Mouse (Mus musculus): ENCODE measurements around the gene Synpo2l. TPM values are rescaled to one million over a fixed set of nuclear protein-coding genes. Genes with fewer than 3 reads are reported as not detected.

The Synpo2l gene
- polyA plus RNA-seq, 1 experiment from 2014 or later: 0.16 TPM

DNA sequence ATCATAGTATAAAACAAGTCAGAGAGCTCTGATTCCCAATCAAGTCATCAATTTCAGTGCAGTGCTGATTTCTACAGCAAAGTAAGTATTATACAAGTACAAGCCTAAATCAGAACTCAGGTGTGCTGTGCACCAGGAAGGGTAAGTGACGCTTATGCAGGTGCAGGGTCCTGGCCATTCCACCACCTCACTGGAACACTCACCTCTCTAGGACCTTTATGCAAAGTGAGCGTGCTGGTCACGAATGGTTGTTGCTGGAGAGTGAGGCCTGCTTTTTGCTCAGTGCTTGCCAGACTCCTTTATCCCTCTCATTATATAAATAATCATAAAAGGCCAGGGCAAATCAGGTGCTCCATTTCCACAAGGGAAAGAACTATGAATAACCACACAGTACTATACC lies 32.2 kb upstream of the Synpo2l start:
- no peak overlapping the region for H3K27ac ChIP-seq (ENCODE audit: low read length)
- no peak overlapping the region for H3K4me2 ChIP-seq (ENCODE audit: low read length)
- 87% methylated on average over 3 of the region's 3 CpGs for WGBS
- H3K27me3 ChIP-seq (ENCODE audit: control insufficient read depth, insufficient read depth, low read depth, low read length): no peaks in the 10 kb centered on the region
- no peak overlapping the region for H3K9ac ChIP-seq (ENCODE audit: low read depth, low read length)
- peaks cover 65% of the 10 kb centered on the region for H3K4me1 ChIP-seq (ENCODE audit: control insufficient read depth, insufficient read depth, low read length)
- ATAC-seq: no peak
- no peak overlapping the region for H3K4me3 ChIP-seq (ENCODE audit: low read depth, low read length)
- no peaks in the 10 kb centered on the region for H3K9me3 ChIP-seq (replicated peaks; ENCODE audit: control insufficient read depth, low read length, poor library complexity, severe bottlenecking)
- H3K36me3 ChIP-seq (ENCODE audit: control insufficient read depth, insufficient read depth, low read length): peaks cover 3% of the 10 kb centered on the region; the same call in 1 of the 2 replicates

DNA sequence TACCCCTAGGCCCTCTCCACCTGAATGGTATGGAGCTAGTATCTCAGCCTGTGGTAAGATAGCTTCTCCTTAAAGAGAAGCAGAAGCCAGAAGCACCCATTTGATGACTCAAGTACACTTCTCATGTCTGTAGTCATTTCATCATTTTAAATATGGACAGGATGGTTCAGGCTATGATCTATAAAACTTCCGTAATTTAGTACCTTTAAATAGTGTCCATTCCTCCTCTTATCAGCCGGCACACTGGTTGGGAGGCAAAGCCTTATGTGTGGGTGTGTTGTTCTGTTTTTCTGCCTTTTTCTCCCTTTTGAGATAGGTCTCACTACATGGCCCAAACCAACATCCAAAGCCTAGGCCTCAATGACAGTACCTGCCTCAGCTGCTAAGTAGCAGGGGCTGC lies 30.4 kb upstream of the Synpo2l start:
- whole genome bisulfite sequencing: 93% methylated on average over 2 of the region's 2 CpGs
- Histone ChIP-seq H3K27me3 (ENCODE audit: control insufficient read depth, insufficient read depth, low read depth, low read length) (no peaks in the 10 kb centered on the region), H3K27ac (ENCODE audit: low read length) (no peak overlapping the region), H3K9ac (ENCODE audit: low read depth, low read length) (no peak overlapping the region), H3K9me3 (replicated peaks; ENCODE audit: control insufficient read depth, low read length, poor library complexity, severe bottlenecking) (no peaks in the 10 kb centered on the region), H3K4me1 (ENCODE audit: control insufficient read depth, insufficient read depth, low read length) (peaks cover 64% of the 10 kb centered on the region), H3K36me3 (ENCODE audit: control insufficient read depth, insufficient read depth, low read length) (peaks cover 5% of the 10 kb centered on the region; the same call in 1 of the 2 replicates), H3K4me3 (ENCODE audit: low read depth, low read length) (no peak overlapping the region), H3K4me2 (ENCODE audit: low read length) (peak overlapping the region; percentile 57)
- no peak for ATAC-seq

DNA sequence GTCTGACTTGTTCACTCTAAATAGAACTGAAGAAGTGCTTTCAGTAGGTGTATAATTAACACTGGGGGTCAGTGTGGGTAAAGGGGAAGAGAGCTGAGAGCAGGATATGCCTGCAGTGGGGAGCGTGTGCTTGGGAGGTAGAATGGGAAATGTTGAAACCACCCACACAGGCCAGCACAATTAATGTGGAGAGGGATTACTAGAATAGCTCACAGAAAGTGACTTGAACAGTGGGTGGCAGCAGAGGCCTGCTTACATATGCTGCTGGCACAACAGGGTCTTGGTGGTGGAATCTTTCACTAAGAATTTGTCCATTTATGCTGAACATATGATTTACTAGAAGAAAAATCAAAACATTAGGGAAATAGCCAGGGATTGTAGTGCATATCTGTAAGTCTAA lies 28.8 kb upstream of the Synpo2l start:
- H3K36me3 ChIP-seq (ENCODE audit: control insufficient read depth, insufficient read depth, low read length): peaks cover 7% of the 10 kb centered on the region; the same call in 1 of the 2 replicates
- no peaks in the 10 kb centered on the region for H3K27me3 ChIP-seq (ENCODE audit: control insufficient read depth, insufficient read depth, low read depth, low read length)
- H3K4me2 ChIP-seq (ENCODE audit: low read length): peak overlapping the region; percentile 57
- no peaks in the 10 kb centered on the region for H3K9me3 ChIP-seq (replicated peaks; ENCODE audit: control insufficient read depth, low read length, poor library complexity, severe bottlenecking)
- peak overlapping the region; percentile 21 for H3K9ac ChIP-seq (ENCODE audit: low read depth, low read length)
- 4% methylated on average over 1 of the region's 1 CpGs for WGBS
- H3K27ac ChIP-seq (ENCODE audit: low read length): 0 out of 2 replicates have a peak overlapping the region, but pooled peaks have one; percentile 18
- H3K4me3 ChIP-seq (ENCODE audit: low read depth, low read length): peak overlapping the region; percentile 77
- peaks cover 61% of the 10 kb centered on the region for H3K4me1 ChIP-seq (ENCODE audit: control insufficient read depth, insufficient read depth, low read length)
- no peak for ATAC-seq

DNA sequence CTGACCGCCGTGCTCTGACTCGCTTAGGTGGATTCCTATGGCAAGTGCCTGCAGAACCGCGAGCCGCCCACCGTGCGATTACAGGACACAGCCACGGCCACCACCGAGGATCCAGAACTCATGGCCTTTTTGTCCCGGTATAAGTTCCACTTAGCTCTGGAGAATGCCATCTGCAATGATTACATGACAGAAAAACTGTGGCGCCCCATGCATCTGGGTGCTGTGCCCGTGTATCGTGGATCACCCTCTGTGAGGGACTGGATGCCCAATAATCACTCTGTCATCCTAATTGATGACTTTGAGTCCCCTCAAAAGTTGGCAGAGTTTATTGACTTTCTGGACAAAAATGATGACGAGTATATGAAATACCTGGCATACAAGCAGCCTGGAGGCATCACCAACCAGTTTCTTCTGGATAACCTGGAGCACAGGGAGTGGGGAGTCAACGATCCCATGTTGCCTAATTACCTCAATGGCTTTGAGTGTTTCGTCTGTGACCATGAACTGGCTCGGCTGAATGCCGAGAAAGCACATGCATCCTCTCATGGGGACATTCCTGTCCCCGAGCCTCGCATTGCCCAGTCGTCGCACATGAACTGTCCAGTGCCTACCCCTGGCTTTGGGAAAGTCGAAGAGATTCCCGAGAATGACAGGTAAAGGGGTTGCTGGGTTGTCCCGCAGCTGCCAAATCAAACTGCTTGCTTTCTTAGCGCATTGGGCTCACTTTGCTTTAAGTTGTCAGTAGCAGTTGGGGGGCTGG lies 27.8 kb upstream of the Synpo2l start:
- WGBS: 11% methylated on average over 27 of the region's 27 CpGs
- Histone ChIP-seq H3K27ac (ENCODE audit: low read length) (peak overlapping the region; percentile 98), H3K9ac (ENCODE audit: low read depth, low read length) (peak overlapping the region; percentile 96), H3K9me3 (replicated peaks; ENCODE audit: control insufficient read depth, low read length, poor library complexity, severe bottlenecking) (no peaks in the 10 kb centered on the region), H3K27me3 (ENCODE audit: control insufficient read depth, insufficient read depth, low read depth, low read length) (no peaks in the 10 kb centered on the region), H3K4me2 (ENCODE audit: low read length) (peak overlapping the region; percentile 57), H3K4me1 (ENCODE audit: control insufficient read depth, insufficient read depth, low read length) (peaks cover 51% of the 10 kb centered on the region), H3K36me3 (ENCODE audit: control insufficient read depth, insufficient read depth, low read length) (peaks cover 15% of the 10 kb centered on the region), H3K4me3 (ENCODE audit: low read depth, low read length) (peak overlapping the region; percentile 77)
- no peak for ATAC-seq

DNA sequence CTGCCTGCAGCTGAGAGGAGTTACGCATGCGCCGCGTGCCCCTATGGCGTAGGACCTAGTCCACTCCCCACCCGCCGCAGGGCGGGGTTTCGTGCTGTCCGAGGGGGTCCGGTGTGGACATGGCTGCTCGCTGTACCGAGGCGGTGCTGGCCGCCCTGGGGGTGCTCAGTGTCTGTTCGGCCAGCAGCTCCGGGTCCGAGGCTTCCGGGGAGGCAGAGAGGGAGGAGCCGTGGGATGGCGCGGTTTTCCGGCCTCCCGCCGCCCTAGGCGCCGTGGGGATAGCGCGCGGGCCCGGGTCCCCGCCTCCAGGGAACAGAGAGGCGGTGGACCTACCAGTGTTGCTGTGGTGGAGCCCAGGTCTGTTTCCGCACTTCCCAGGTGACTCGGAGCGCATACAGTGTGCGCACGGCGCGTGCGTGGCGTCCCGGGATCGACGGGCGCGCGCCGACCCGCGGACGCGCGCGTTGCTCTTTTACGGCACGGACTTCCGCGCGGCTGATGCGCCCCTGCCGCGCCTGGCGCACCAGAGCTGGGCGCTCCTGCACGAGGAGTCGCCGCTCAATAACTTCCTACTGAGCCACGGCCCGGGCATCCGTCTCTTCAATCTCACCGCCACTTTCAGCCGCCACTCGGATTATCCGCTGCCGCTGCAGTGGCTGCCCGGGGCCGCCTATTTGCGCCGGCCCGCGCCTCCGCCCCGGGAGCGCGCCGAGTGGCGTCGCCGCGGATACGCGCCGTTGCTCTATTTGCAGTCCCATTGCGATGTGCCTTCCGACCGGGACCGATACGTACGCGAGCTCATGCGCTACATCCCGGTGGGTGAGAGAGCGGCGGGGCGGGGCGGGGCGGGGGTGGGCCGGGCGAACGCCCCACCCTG lies 27.0 kb upstream of the Synpo2l start, which contains the start of gene Fut11:
Gene Fut11 (plus strand): TSS at position 85 of the 877 bp plus-strand sequence.
- Histone ChIP-seq H3K9me3 (replicated peaks; ENCODE audit: control insufficient read depth, low read length, poor library complexity, severe bottlenecking) (no peaks in the 10 kb centered on the region), H3K27me3 (ENCODE audit: control insufficient read depth, insufficient read depth, low read depth, low read length) (no peaks in the 10 kb centered on the region), H3K4me1 (ENCODE audit: control insufficient read depth, insufficient read depth, low read length) (peaks cover 45% of the 10 kb centered on the region), H3K36me3 (ENCODE audit: control insufficient read depth, insufficient read depth, low read length) (peaks cover 20% of the 10 kb centered on the region), H3K4me2 (ENCODE audit: low read length) (peak within 1 kb of the TSS; percentile 57), H3K4me3 (ENCODE audit: low read depth, low read length) (peak within 1 kb of the TSS; percentile 77), H3K9ac (ENCODE audit: low read depth, low read length) (peak within 1 kb of the TSS; percentile 96), H3K27ac (ENCODE audit: low read length) (peak within 1 kb of the TSS; percentile 98)
- under 1% methylated on average over 107 of the region's 111 CpGs for WGBS
- ATAC-seq: peak; percentile 93

DNA sequence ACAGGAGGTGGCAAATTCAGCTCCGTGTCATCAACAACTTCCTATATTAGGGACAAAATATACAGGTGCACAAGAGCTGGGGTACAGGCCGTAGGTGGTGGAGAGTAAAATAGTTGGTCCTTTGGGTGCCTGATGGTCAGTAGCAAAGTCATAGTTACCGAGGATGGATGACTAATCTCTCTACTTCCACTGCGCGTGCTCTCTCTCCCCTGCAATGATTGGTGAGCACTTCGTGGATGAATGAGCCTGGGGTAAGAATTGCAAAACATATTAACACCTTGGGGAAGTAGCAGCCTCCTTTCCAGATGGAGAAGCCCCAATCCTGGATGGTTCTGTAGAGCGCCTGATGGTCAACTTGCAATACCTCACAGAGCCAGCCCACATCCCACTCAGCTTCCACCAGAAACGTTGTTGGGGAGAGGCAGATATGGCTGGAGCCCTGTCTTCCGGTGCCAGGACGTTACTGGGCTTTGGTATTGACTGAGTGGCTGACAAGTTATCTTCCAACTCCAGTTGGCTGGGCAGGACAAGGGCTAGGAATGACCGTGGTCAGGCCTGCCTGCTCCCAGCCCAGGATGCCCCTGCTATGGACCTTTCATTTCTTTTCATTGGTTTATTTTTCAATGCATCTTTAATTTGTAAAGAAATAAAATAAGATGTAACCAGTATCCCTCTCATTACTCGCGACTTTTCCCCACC lies 26.2 kb upstream of the Synpo2l start:
- WGBS: 48% methylated on average over 13 of the region's 13 CpGs
- Histone ChIP-seq H3K9me3 (replicated peaks; ENCODE audit: control insufficient read depth, low read length, poor library complexity, severe bottlenecking) (no peaks in the 10 kb centered on the region), H3K4me1 (ENCODE audit: control insufficient read depth, insufficient read depth, low read length) (peaks cover 41% of the 10 kb centered on the region), H3K36me3 (ENCODE audit: control insufficient read depth, insufficient read depth, low read length) (peaks cover 25% of the 10 kb centered on the region), H3K4me2 (ENCODE audit: low read length) (peak overlapping the region; percentile 57), H3K4me3 (ENCODE audit: low read depth, low read length) (peak overlapping the region; percentile 77), H3K9ac (ENCODE audit: low read depth, low read length) (peak overlapping the region; percentile 96), H3K27me3 (ENCODE audit: control insufficient read depth, insufficient read depth, low read depth, low read length) (no peaks in the 10 kb centered on the region), H3K27ac (ENCODE audit: low read length) (peak overlapping the region; percentile 98)
- peak; percentile 23 for ATAC-seq

DNA sequence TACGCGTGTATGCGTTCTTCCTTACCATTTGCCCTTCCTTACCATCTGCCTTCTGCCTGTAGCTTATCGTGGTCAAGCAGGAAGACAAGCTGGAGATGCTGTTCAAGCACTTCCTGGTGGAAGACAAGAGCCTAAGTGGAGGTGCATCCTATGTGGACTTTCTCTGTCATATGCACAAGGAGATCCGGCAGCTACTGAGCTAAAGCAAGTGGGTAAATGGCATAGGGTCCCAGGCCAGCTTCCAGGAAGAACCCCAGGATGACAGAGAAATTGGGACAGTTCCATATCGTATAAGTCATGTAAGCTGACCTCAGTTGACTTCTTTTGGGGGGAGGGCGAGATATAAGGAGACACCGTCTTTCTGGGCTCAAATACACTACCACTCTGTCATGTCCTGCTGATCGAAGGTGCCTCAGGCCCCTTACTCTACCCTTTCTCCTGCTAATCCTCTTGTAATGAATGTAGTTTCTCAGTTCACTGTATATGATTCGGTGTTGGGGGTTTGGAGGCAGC lies 25.5 kb upstream of the Synpo2l start:
- Histone ChIP-seq H3K4me2 (ENCODE audit: low read length) (no peak overlapping the region), H3K9ac (ENCODE audit: low read depth, low read length) (no peak overlapping the region), H3K4me3 (ENCODE audit: low read depth, low read length) (no peak overlapping the region), H3K9me3 (replicated peaks; ENCODE audit: control insufficient read depth, low read length, poor library complexity, severe bottlenecking) (no peaks in the 10 kb centered on the region), H3K4me1 (ENCODE audit: control insufficient read depth, insufficient read depth, low read length) (peaks cover 34% of the 10 kb centered on the region), H3K27ac (ENCODE audit: low read length) (no peak overlapping the region), H3K27me3 (ENCODE audit: control insufficient read depth, insufficient read depth, low read depth, low read length) (no peaks in the 10 kb centered on the region), H3K36me3 (ENCODE audit: control insufficient read depth, insufficient read depth, low read length) (peaks cover 30% of the 10 kb centered on the region)
- 90% methylated on average over 10 of the region's 10 CpGs for WGBS
- no peak for ATAC-seq

DNA sequence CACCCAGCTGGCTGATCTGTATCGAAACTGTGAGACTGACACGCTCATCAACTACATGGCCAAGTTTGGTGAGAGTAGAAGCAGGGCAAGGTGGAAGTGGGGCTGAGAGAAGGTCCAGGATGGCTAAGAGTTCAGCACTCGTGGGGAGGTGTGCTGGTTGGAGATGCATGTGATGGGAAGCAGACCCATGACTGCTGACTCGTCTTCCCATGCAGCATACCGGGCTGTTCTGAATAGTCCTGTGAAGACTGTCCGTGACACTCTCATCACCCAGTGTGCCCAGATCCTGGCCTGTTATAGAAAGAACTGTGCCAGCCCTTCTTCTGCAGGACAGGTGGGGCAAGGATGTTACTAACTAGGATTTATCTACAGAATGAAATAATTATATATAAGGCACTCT lies 23.6 kb upstream of the Synpo2l start:
- Histone ChIP-seq H3K27ac (ENCODE audit: low read length) (no peak overlapping the region), H3K9me3 (replicated peaks; ENCODE audit: control insufficient read depth, low read length, poor library complexity, severe bottlenecking) (no peaks in the 10 kb centered on the region)
- no peak for ATAC-seq

More for the DNA sequence above, 23.6 kb upstream of the Synpo2l start:
- Histone ChIP-seq H3K4me2 (ENCODE audit: low read length) (no peak overlapping the region), H3K4me1 (ENCODE audit: control insufficient read depth, insufficient read depth, low read length) (peaks cover 17% of the 10 kb centered on the region), H3K36me3 (ENCODE audit: control insufficient read depth, insufficient read depth, low read length) (peaks cover 47% of the 10 kb centered on the region), H3K27me3 (ENCODE audit: control insufficient read depth, insufficient read depth, low read depth, low read length) (no peaks in the 10 kb centered on the region), H3K4me3 (ENCODE audit: low read depth, low read length) (no peak overlapping the region), H3K9ac (ENCODE audit: low read depth, low read length) (no peak overlapping the region)
- WGBS: 92% methylated on average over 6 of the region's 6 CpGs

All from midbrain, embryonic 16.5 days (tissue).